Mouse (Mus musculus): ENCODE measurements at regions not wholly inside any gene's neighbourhood (a gene's known extent, or its start where the extent isn't known, plus 50 kb on each side); places are given as distances from the start of the nearest gene placed in this dataset.

DNA sequence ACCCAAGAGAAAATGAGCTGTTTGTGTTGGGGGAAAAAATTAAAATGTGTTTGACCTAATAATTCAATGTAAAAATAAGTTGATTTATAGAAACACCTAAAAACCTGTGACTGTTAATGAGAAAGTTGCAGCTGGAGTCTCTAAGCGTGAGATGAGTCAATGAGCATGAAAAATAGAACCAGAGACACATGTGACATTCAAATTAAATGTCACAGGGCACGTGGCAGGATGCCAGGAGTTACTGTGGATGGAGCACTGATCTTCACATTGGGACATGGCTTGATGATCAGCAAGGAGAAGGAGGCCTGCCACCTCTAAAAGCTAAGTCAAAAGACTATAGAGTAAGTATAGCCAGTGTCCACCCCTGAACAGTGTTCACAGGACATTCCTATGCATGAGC, 103.7 kb upstream of the Irs2 start:
- TF ChIP-seq USF1 (IDR thresholded peaks at IDR 0.05; ENCODE audit: low read depth) = no peak
- TF ChIP-seq TCF3 (IDR thresholded peaks at IDR 0.05; ENCODE audit: insufficient read length, low read depth) = no peak
- TF ChIP-seq TCF12 (IDR thresholded peaks at IDR 0.05; ENCODE audit: insufficient read depth, poor library complexity, severe bottlenecking) = no peak
- TF ChIP-seq POLR2A (IDR thresholded peaks at IDR 0.05; ENCODE audit: insufficient read length, low read depth) = no peak
- no peak for TF ChIP-seq MYOD1 (IDR thresholded peaks at IDR 0.05; ENCODE audit: control insufficient read depth in 1 of 3, insufficient read length in 2 of 3, low read depth in 2 of 3)
- no peak for TF ChIP-seq E2F4 (IDR thresholded peaks at IDR 0.05; ENCODE audit: insufficient read depth)
- no peak for TF ChIP-seq MAX (IDR thresholded peaks at IDR 0.05; ENCODE audit: low read depth)
- TF ChIP-seq POLR2AphosphoS2 (IDR thresholded peaks at IDR 0.05; ENCODE audit: insufficient read length, low read depth) = no peak
